Mouse (Mus musculus): ENCODE data around the gene Gpr68. TPM values are rescaled to one million over a fixed set of nuclear protein-coding genes. Genes with fewer than 3 reads are reported as not detected.

Gpr68 gene
- polyA plus RNA-seq (2014; fragmentation: Illumina TruSeq; extraction: RNeasy Lipid Tissue Mini Kit (QIAGEN cat#74804); ENCODE audit: low read depth, low replicate concordance), result 0.16 TPM

GRCm38 (mm10) chr12:100907598-100908297 is at the start of gene Gpr68:
TSS of gene Gpr68 (minus strand) at chr12:100908198.

Other genes with a start within 250 kb of the Gpr68 start
- gene Rps6ka5, start 181.2 kb downstream of the Gpr68 start, polyA plus RNA-seq (2014; fragmentation: Illumina TruSeq; extraction: RNeasy Lipid Tissue Mini Kit (QIAGEN cat#74804); ENCODE audit: low read depth, low replicate concordance), result 4.9 TPM
- gene Dglucy, start 129.1 kb downstream of the Gpr68 start, polyA plus RNA-seq (2014; fragmentation: Illumina TruSeq; extraction: RNeasy Lipid Tissue Mini Kit (QIAGEN cat#74804); ENCODE audit: low read depth, low replicate concordance), result 41.2 TPM
- gene Ccdc88c, start 120.9 kb upstream of the Gpr68 start, polyA plus RNA-seq (2014; fragmentation: Illumina TruSeq; extraction: RNeasy Lipid Tissue Mini Kit (QIAGEN cat#74804); ENCODE audit: low read depth, low replicate concordance), result 2.3 TPM
- gene Ppp4r3a, start 175.5 kb upstream of the Gpr68 start, polyA plus RNA-seq (2014; fragmentation: Illumina TruSeq; extraction: RNeasy Lipid Tissue Mini Kit (QIAGEN cat#74804); ENCODE audit: low read depth, low replicate concordance), result 112 TPM